Mouse (Mus musculus) embryonic fibroblast, embryonic 13.5 days (primary cell): ENCODE results near the gene Hist1h1b. TPM values are rescaled to one million over a fixed set of nuclear protein-coding genes. Genes with fewer than 3 reads are reported as not detected.
A peak's percentile ranks its signal among the peaks of the same experiment; 100 is the strongest.
"Not testable (repeated sequence)": the region's sequence is repeated elsewhere in the genome, so short reads cannot be mapped to it uniquely, and the experiment has no call there.

Source experiments
- H3K27ac ChIP-seq: 2 replicates; pipeline ENCODE4 v1.5.1; 2012; ENCODE audit warnings: low read length, control low read depth, inconsistent platforms; ENCODE audit not compliant: insufficient read depth
- H3K4me1 ChIP-seq: 2 replicates; pipeline ENCODE4 v1.6.1; 2011; ENCODE audit warnings: low read length; ENCODE audit not compliant: control insufficient read depth, insufficient read depth
- H3K4me3 ChIP-seq: 2 replicates; pipeline ENCODE4 v1.5.1; 2011; ENCODE audit warnings: mild to moderate bottlenecking, control low read depth, low read length; ENCODE audit not compliant: insufficient read depth
- CTCF ChIP-seq: IDR thresholded peaks from 2 replicates; pipeline ENCODE4 v1.5.1; 2011; ENCODE audit warnings: mild to moderate bottlenecking, control low read depth, low read length, moderate library complexity, borderline replicate concordance; ENCODE audit not compliant: insufficient read depth
- POLR2A ChIP-seq: IDR thresholded peaks from 2 replicates; pipeline ENCODE4 v1.6.1; 2011; ENCODE audit warnings: low read depth, mild to moderate bottlenecking, control low read depth, low read length, moderate library complexity
- polyA plus RNA-seq: library from polyadenylated mRNA; stranded (reverse); fragments of >200 nt; gene quantifications from 2 replicates; pipeline ENCODE4 v1.2.4, GENCODE M21; 2011; ENCODE audit warnings: low read depth; ENCODE audit not compliant: missing spikeins, insufficient read length

The Hist1h1b gene
- 2.3 and 7.8 TPM in 2 replicates for polyA plus RNA-seq

- Histone ChIP-seq H3K4me3 (peak within 1 kb of the TSS; percentile 62), H3K27ac (peak within 1 kb of the TSS; percentile 63), H3K4me1 (no peaks in the 10 kb centered on the region)
- peak; percentile 94 for TF ChIP-seq POLR2A
- TF ChIP-seq CTCF = no peak
Observed at GRCm38 (mm10) chr13:21779767-21780731, at the start of gene Hist1h1b. TSS of gene Hist1h1b (minus strand) at chr13:21780625.

GRCm38 (mm10) chr13:21828511-21828910 lies 48.1 kb upstream of the Hist1h1b start:
- TF ChIP-seq CTCF = no peak
- no peak for TF ChIP-seq POLR2A
- H3K4me1 ChIP-seq = no peaks in the 10 kb centered on the region
- H3K4me3 ChIP-seq = no peak overlapping the region
- no peak overlapping the region for H3K27ac ChIP-seq

GRCm38 (mm10) chr13:21820082-21820890 lies 39.9 kb upstream of the Hist1h1b start:
- H3K4me3 ChIP-seq, H3K4me1 ChIP-seq, H3K27ac ChIP-seq: not testable (repeated sequence)

GRCm38 (mm10) chr13:21812092-21812491 lies 31.7 kb upstream of the Hist1h1b start:
- H3K4me1 ChIP-seq, H3K4me3 ChIP-seq: not testable (repeated sequence)
- peak overlapping the region; percentile 5; the same call in 1 of the 2 replicates for H3K27ac ChIP-seq
- peak; percentile 49 for TF ChIP-seq POLR2A

- H3K27ac ChIP-seq = peak within 1 kb of the TSS; percentile 5; the same call in 1 of the 2 replicates
- H3K4me1 ChIP-seq, H3K4me3 ChIP-seq: not testable (repeated sequence)
Observed at GRCm38 (mm10) chr13:21811539-21811938, 31.1 kb upstream of the Hist1h1b start, which contains the start of gene Hist1h4m. TSS of gene Hist1h4m (plus strand) at chr13:21811746.

- H3K4me1 ChIP-seq, H3K4me3 ChIP-seq, H3K27ac ChIP-seq: not testable (repeated sequence)
Observed at GRCm38 (mm10) chr13:21811074-21811473, 30.6 kb upstream of the Hist1h1b start.

GRCm38 (mm10) chr13:21810073-21810472 lies 29.6 kb upstream of the Hist1h1b start, which contains the start of the genes Hist1h2bq and Hist1h2ao:
TSS of gene Hist1h2bq (minus strand) at chr13:21810197.
TSS of gene Hist1h2ao (plus strand) at chr13:21810465.
- H3K27ac ChIP-seq, H3K4me3 ChIP-seq, H3K4me1 ChIP-seq: not testable (repeated sequence)

- H3K4me1 ChIP-seq, H3K4me3 ChIP-seq, H3K27ac ChIP-seq: not testable (repeated sequence)
Observed at GRCm38 (mm10) chr13:21803058-21803457, 22.6 kb upstream of the Hist1h1b start.

- not testable (repeated sequence) for H3K27ac ChIP-seq, H3K4me1 ChIP-seq, H3K4me3 ChIP-seq
Observed at GRCm38 (mm10) chr13:21797163-21797562, 16.7 kb upstream of the Hist1h1b start.

- H3K4me1 ChIP-seq = no peaks in the 10 kb centered on the region
- no peak overlapping the region for H3K4me3 ChIP-seq
- H3K27ac ChIP-seq = no peak overlapping the region
- TF ChIP-seq CTCF = no peak
Observed at GRCm38 (mm10) chr13:21795584-21795983, 15.2 kb upstream of the Hist1h1b start.
